ENCODE assay signal across 14 mouse cellular contexts in the genomic region with DNA sequence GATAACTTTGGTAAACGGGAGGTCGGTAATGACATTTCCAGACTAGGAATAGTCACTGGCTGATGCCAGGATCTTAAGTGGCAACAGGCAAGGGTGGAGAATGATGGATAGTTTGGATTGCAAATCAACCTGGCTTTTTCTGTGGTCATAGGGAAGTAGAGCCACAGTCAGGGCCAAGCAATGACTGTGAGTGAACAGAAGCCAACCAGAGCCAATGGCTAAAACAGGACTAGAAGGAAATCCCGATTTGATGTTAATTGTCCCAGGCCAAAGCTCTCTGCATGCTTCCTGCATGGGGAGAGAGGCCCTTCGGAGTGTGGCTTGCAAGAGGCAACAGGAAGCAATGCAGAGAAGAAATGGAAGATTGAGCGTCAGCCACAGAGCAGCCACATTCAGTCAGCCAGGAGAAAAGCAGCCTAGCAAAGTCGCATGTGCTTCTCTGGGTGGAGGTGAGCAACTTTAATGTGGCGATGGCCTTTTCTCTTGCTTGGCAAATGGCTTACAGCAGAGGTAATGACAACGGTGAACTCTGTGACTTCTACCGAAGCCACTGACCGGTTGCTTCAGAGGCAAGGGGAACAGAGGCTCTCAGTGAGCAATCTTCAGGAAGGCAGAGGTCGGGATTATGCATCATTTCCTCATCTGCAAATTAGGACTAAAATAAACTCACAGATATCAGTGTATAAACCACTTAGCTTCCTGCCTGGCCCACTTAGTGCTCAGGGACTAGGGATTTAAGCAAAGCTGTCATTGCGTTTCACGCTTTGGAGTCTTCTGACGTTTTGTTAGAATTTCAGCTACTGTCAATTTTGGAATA.
"Had no signal": no experiment of that assay in that cellular context is flagged by ENCODE, and none has a peak within 500 bp of the region (broad histone marks: within the 10 kb centered on the region; RNA-seq: fewer than 3 reads in every experiment).

No protein-coding gene starts in this region.

- DNase-seq: kidney, adult 8-10 months; kidney, postnatal 25 days; layer of hippocampus, postnatal 36 days; left cerebral cortex, postnatal 4 days; lung, embryonic 14.5 days; lung, postnatal 10 days; right cerebral cortex, postnatal 14 days; thymus, adult 2 months; thymus, postnatal 25 days had no signal

- H3K36me3 ChIP-seq: limb, embryonic 15.5 days; liver, embryonic 15.5 days; midbrain, embryonic 13.5 days; stomach, embryonic 15.5 days had no signal

- H3K4me1 ChIP-seq: limb, embryonic 15.5 days; liver, embryonic 15.5 days; midbrain, embryonic 13.5 days; stomach, embryonic 15.5 days had no signal

- H3K9ac ChIP-seq: limb, embryonic 15.5 days; liver, embryonic 15.5 days; lung, embryonic 14.5 days; midbrain, embryonic 13.5 days; stomach, embryonic 15.5 days had no signal

- H3K4me2 ChIP-seq: limb, embryonic 15.5 days; liver, embryonic 15.5 days; lung, embryonic 14.5 days; midbrain, embryonic 13.5 days; stomach, embryonic 15.5 days had no signal

- H3K27me3 ChIP-seq: limb, embryonic 15.5 days; liver, embryonic 15.5 days; stomach, embryonic 15.5 days had no signal

- H3K9me3 ChIP-seq: limb, embryonic 15.5 days; liver, embryonic 15.5 days; midbrain, embryonic 13.5 days; stomach, embryonic 15.5 days had no signal

- H3K4me3 ChIP-seq: limb, embryonic 15.5 days; liver, embryonic 15.5 days; midbrain, embryonic 13.5 days; stomach, embryonic 15.5 days had no signal

- H3K27ac ChIP-seq: limb, embryonic 15.5 days; liver, embryonic 15.5 days; macrophage; midbrain, embryonic 13.5 days; stomach, embryonic 15.5 days had no signal

- ATAC-seq: midbrain, embryonic 13.5 days had no signal
